Mouse (Mus musculus): Measurements from ENCODE around the gene Cyp4f13.

GRCm38 (mm10) chr17:32893901-32894300 is 53.3 kb downstream of the Cyp4f13 start:
- no peak for TF ChIP-seq ZC3H11A (IDR thresholded peaks at IDR 0.05; ENCODE audit: borderline replicate concordance, low read depth, low read length)
- no peak for TF ChIP-seq MAFK (IDR thresholded peaks at IDR 0.05; ENCODE audit: insufficient read depth, low read depth, low read length)
- TF ChIP-seq CHD2 (IDR thresholded peaks at IDR 0.05; ENCODE audit: low read depth, low read length) = no peak
- TF ChIP-seq HCFC1 (IDR thresholded peaks at IDR 0.05; ENCODE audit: borderline replicate concordance, insufficient read depth, low read length) = no peak

Data from ES-E14 (cell line).